Mouse (Mus musculus): ENCODE measurements around the gene Cfap126.

Cfap126 gene

DNA sequence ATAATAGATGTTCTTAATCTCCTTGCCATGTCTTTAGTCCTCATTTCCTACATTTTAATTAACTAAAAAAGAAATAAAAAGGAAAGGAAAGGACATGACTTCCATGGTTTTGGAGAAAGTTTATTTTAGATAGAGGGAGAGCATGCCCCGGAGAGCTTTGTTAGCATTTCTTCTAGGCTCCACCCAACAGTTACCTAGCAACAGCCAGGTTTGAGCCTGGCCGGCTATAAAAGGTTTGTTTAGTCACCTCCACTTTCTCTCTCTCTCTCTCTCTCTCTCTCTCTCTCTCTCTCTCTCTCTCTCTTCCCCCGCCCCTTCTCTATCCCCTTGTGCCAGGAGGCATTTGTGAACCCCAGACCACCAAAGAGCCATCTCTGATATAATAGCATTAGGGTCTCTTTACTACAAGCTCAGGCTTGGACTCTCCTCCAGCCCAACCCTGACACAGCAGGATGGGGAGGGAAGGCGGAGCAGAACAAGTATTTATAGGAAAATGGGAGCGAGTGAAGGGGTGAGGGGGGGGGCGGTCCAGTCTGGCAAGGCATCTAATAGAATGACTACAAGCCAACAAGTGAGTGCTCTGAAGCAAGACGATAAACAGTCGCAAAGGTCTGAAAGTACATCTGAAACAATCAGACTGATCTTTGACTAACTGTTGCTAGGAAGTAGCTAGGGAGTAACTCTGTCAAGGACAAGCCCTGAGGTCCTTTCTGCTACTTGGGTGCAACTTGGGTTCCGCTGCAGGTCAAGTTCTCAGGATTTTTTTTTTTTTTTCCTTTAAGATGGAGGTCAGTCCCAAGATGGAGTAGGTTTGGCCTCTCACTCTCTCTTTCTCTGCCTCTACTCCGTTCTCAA is 17.4 kb upstream of the Cfap126 start:
- DNase-seq = peak in 1 of 2 experiments; percentile 52

DNA sequence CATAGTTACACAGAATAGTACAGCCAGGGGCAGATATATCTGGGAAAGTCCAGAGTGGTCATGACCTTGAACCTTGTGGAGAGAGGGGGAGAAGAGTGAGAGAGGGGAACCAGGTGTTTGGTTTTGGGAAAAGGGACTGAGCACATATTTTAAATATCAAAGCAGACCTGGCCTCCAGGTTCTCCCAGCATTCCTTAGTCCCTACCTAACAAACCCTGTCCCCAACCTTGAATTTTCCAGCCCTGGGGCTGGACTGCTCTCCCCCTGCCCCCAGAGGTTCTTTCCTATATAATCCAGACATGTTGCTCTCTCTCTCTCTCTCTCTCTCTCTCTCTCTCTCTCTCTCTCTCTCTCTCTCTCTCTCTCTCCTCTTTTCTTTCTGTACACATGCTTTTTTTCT is 16.6 kb upstream of the Cfap126 start:
- no peak for DNase-seq

DNA sequence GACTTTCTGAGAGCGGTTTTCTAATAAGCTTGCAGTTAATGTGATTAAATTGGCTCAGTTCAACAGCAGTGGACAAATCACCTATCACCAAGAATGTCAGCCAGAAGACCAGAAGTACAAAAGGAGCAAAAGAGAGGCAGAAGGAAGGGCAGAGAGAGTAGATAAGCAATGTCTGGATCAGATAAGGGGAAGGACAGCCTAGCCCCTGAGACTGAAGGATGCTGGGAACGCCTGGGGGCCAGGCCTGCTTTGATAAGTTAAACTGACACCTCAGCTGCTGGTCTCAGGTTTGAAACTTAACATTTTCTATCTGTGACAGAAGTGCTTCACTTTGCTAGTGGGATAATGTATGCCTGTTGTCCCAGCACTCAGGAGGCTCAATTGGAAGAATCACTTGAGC is 16.1 kb upstream of the Cfap126 start:
- no peak for DNase-seq

DNA sequence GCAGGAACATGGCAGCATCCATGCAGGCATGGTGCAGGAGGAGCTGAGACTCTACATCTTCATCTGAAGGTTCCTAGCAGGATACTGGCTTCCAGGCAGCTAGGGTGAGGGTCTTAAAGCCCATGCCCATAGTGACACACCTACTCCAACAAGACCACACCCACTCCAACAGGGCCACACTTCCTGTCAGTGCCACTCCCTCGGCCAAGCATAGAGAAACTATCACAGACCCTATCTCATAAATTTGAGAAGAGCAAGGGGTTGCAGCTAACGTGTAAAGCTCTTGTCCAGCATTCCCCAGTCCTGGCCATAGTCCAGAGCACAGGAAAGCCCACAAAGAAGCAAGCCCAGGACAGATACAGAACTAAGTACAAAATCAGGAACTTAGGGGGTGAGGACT is 12.7 kb upstream of the Cfap126 start:
- DNase-seq = no peak

DNA sequence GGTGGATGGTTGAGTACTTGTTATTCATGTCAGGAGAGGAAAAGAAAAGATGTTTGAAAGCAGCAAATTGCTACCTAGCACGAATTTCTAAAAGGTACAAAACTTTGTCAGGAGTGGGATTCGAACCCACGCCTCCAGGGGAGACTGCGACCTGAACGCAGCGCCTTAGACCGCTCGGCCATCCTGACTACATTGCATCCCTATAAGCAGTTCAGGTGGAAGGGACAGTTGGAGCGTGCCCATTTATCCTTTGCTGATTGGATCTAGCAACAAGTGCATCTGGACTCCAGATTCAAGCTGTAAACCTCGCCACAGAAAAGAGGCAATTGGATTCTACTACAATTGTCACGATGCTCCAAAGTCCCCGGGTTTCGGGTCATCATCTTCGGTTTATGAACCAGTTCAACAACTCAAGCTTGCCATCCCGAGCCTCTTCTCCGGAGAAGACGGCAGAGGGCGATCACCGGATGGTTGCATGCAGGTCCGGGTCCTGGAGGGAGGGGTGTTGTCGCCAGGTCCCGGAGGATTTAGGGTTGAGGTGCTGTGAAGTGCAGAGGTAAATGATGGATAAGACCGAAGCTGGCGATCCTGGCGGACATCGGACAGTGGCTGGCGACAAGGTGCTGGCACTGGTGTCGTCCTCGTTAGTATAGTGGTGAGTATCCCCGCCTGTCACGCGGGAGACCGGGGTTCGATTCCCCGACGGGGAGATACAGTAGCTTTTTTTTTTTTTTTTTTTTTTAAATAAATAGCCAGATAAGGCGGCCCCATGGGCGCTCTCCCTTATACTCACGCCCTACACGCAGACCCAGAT is 11.8 kb upstream of the Cfap126 start:
- DNase-seq = peak; percentile 84 to 86

DNA sequence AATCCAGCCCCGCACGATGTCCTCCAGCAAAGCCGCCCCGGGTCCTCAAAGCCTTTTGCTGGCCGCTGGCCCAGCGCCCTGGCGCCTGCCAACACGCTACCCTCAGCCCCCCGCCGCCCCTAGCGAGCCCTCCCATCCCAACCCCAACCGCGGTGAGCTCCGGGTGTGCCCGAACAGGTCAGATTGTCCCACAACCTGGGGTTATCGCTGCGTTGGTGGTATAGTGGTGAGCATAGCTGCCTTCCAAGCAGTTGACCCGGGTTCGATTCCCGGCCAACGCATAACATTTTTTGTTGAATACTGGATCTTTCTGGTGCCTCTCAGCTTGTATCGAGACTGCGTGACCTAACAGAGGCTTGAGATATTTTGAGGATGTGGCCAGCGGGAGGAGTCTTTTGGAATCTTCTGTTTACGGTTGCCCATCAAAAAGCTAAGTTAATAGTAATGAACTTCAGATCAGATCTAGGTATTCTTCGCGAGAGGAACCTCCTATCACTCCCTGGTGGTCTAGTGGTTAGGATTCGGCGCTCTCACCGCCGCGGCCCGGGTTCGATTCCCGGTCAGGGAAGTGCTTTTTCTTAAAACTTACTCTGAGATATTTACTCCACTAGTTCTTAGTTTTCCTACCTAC is 11.1 kb upstream of the Cfap126 start:
- peak; percentile 79 to 83 for DNase-seq

DNA sequence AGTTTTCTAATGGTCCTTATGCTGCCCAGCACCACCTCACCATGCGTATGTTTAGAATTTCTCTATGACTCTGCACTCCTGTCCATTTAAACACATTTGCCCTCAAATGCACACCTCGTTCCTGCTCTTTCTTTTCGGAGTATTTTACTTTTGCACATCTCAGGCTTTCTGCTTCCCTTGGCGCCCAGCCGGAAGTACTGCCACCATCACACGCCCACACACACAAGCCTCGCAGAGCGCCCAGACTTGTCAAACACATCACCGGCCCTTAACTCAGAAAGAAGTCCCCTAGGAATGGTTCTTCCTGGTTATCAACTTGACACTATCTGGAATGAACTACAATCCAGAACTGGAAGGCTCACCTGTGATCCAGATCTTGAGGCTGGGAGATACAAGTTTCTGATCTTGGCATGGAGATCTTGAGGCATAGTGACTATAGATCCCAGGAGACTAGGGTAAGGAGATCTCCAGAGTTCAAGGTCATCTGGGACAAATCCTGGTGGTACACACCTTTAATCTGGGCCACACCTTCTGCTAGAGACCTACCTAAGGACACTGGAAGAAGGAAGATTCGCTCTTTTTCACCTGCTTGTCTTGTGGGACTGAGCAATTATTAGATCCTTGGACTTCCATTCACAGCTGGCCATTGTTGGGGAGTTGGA is 10.4 kb upstream of the Cfap126 start:
- DNase-seq = no peak

DNA sequence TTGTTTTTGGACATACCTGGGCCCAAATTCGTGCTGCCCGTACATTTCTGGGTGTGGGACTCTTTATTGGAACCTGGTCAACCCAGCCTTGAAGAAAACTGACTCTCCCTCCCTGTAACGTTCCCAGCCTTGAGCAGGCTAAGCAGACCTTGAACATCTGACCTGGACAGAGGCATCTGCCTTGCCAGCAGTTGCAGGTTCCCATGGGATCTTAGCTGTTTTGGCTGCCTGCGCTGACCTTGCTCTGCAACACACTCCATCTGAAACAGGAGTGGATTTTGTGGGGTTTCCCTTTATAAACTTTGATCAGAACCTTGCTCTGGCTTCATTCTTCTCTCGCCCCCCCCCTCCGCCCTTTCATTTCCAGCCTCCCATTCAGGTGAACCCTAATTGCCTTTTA is 8.5 kb upstream of the Cfap126 start:
- DNase-seq = no peak

DNA sequence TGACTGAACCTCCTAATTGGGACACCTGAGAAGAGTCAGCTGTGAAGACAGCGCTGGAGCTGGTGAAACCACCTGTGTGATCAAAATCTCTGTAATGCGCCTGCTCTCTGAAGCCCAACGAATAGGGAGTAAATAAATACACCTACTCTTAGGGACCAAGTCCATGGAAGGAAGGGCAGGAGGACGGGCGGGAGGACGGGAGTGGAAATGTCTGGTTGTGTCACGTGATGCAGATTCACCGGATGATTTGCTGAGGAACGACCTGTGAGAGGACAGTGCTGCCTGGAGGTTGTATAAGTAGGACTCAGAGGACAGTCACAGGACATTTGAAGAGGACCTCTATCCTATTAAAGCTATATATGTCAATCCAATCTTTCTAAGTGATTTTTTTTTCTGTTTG is 4.1 kb upstream of the Cfap126 start:
- no peak for DNase-seq

DNA sequence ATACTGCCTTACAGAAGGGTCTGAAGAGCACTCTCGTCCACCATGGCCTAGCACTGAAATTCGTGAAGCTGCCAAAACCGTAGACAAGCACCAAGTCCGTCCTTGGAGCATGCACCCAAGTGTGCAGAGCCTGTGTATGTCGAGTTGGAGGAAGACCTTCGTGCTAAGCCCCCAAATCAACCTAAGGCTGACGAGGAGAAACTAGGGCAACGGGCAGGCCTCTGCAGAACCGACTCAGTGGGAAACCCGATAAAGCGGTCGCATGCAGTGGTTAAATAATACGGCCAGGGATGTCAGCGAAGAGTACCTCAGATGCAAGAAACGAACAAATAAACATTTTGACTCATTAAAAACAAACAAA is 3.1 kb upstream of the Cfap126 start:
- no peak for DNase-seq

DNA sequence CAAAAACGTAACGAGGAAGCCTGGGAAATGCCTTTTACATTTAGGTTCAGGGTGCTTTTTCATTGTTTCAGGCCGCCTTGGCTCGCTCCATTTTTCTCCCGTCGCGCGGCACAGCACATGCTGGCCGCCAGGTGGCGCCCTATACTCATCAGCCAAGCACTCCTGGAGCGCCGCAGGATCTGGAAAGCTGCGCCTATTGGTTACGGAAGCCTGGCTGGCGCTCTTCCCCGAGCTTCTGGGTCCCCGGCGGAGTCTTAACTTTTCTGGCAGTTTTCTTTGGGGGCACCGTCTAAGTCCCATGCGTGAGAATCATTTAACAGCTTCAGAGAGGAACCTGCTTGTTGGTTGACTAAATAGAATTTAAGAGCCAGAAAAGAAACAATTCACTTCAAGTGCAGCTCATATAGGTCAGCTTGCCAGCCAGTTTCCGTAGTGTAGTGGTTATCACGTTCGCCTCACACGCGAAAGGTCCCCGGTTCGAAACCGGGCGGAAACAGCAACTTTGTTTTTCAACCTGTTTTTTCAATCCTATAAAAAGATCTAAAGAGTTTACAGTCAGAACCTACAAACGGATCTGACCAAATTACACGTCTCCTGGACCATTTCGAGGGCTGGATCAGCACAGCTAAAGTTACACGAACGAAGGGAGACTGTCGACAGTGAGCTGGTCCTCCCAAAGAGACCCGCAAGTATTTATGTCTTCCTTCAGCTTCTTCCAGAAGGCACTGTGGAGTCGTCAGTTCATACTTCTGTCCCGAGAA is 2.5 kb upstream of the Cfap126 start:
- peak; percentile 90 to 91 for DNase-seq

DNA sequence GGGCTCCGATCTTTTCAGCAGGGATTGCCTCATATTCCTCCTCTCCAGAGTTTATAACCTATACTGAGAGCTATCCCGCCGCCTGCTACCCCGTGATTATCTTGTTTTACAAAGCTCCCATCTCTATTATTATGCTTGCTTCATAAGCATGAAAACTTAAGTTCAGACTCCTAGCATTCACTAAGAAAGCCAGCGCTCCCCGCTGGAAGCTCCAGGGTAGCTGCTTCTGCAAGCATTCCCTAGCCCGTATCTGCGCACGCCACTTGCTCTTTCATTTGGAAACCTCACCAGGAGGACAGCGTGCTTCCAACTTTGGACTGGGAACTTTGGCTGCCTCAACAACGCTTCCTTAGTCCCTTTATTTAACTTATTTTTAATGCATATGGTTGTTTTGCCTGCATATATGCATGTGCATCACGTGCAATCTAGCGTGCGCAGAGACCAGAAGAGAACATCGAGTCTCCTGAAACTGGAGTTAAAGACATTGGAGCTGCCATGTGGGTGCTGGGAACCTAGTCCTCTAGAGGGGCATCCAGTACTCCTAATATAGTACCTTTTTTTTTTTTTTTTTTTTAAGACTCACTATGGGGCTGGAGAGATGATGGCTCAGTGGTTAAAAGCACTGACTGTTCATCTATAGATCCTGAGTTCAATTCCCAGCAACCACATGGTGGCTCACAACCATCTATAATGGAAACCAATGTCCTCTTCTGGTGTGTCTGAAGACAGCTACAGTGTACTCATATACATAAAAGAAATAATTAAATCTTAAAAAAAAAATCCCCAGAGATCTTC is 1.7 kb upstream of the Cfap126 start:
- DNase-seq = peak; percentile 56 to 59

DNA sequence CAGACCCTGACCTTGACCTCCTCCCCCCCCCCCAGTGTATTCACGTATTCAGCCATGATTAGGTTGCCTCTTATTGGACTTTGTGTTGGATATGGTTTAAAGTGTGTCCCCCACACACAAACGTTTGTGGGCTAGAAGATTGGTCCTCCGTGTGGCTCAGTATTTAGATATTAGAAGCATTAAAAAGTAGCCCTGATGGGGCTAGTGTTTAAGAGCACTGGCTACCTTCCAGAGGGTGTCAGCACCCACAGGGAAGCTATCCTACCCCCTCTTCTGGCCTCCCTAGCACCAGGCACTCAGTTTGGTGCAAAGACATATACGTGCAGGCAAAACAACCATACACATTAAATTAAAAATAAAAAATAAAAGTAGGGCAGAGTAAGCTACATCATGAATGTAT is 732 bp upstream of the Cfap126 start:
- DNase-seq = no peak

DNA sequence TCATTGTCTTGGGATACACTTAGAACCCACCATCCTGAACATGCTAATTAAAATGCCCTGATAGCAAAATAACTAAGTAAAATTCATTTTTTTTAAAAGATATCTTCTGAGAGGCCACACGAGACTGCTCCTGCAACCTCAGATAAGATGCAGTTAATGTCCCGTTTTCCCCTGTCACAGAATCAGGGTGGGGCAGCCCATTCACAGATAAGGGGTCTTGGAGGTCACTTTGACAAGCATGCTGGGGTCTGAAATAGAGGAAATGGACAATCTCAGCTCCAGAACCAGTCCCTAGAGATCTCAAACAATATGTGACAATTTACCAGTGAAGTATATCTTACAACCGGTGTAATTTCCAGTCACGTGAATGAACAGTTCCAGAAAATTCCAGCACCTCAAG is 2.6 kb downstream of the Cfap126 start:
- no peak for DNase-seq

DNA sequence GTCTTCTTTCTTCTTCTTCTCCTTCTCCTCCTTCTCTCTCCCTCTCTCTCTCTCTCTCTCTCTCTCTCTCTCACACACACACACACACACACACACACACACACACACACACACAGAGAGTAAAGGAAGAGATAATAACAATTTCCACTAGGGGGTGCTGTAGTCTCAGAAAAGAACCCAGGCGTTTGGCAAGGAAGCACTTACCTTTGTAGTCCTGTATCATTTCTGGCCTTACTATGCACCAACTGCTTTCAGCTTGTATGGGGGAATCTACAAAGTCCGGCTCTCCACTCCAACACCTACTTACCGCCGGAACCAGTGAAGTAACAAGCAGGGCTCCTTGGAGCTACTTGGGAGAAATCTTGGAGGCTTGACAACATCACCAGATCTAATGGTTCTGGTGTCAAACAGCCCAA is 4.6 kb downstream of the Cfap126 start:
- peak; percentile 45 to 67 for DNase-seq

DNA sequence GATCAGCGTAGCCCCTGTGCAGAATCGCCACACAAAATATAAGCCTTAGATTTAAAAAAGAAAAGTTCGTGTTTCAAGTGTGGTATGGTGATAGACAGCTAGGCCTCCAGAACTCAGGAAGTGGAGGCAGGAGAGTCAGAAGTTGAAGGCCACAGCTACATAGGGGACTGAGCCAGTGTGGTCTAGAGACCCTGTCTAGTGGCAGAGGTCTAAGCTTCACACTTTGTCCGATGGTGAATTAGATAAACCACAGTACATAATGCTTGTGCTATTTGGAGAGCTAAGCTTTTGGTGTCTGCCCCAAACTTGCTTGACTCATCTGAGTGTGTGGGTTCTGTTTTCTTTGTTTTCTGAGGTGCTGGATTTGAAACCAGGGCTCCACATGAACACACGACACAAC is 5.3 kb downstream of the Cfap126 start:
- no peak for DNase-seq

DNA sequence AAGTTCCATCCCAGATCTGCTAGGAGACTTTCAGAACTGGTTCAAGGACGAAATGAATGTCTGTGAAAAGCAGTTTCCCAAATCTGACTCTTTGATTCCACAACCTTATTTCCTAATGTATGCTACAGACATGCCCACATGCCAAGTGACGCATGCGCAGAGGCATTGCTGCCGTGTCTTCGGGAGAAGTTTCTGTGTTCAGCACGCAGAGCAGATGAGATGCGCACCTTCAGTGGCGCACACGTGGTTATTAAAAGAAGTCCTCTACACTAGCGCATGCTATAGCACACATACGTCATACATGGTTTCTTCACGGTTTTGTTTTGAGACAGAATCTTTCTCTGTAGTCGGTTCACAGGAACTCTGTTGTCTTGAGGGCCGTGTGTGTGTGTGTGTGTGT is 5.7 kb downstream of the Cfap126 start:
- DNase-seq = no peak

DNA sequence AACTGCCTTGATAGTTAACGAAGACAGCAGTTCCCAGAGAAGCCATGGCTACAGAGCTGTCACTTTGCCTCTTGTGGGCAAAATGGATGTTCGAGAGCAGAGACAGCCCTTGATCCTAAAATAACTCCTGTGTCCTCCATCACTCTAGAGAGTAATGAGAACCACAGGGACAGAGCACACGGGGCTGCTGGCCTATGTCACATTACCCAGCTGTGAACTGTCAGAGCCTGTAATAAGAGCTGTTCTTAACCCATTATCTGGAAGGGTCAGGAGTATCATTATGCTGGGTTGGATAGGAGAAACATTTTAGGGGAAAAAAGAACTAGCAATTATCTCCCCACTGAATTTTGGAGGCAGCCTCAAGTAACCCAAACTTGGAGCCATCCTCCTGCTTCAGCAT is 7.2 kb downstream of the Cfap126 start:
- no peak for DNase-seq

DNA sequence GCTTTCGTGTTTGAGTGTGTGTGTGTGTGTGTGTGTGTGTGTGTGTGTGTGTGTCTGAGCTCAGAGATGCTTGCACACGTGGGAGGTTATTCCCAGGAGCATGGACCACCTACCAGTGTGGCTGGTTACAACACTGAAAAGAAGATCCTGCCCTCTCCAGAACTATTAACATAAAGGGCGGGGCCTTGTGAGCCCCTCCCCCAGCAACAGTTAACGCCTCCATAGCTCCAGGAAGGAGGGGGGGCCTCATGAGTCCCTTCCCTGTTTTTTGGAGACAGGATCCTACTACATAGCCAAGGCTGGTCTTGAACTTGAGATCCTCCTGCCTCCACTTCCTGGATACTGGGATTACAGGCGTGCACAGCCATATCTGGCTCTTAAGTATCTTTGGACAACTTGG is 8.1 kb downstream of the Cfap126 start:
- DNase-seq = no peak

DNA sequence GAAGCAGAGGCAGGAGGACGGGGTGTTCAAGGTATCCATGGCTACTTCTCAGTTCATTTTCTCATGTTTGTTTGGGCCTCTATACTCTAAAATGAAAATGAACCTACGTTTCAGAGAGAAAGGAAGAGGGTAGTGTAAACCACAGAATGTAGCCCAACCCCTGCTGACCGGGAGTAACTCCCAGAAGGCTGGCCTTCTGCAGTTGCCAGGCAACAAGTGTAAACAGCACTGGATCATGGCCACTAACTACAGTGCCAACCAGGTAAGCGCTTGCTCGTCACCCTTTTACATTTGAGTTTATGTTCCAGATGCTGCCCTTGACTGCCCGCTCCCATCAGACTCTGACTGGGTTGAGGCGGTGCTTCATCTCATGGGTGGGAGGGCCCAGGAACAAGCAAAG is 9.2 kb downstream of the Cfap126 start:
- DNase-seq = peak; percentile 64 to 76

DNA sequence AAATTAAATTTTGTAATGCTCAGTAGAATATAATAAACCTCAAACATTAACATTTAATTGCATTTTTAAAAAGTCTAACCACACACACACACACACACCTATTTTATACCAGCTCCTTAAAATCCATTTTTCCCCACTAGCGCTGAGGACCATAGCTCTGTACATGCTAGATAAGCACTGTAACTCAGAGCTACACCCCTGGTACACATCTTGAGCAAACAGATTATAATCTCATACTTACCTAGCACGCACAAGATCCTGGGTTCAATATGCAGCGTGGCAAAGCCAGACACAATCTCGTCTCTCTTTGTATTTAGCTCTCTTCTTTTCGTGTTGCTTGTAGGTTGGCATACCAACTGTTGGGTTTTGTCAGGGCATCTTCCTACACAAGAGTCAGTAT is 10.7 kb downstream of the Cfap126 start:
- DNase-seq = no peak

DNA sequence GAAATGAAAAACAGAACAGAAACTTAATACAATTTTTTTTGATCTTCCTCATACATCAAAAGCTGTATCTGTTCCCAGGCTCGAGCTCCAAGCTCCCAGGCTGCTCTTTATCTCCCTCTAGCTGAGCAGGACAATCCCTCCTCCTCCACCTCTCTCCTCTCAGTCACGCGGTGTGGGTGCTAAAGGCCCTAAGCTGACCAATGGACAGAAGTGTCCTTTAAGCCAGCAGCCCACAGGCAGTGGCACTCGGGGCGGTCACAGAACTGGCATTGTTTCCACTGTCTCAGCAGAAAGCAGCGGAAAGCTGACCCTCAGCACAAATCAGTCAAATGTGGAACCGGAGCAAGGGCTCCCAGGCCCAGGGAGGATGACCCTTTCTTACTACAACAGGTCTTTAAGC is 15.5 kb downstream of the Cfap126 start:
- peak; percentile 13 to 27 for DNase-seq

Measured in lung, adult 18-20 months (tissue).